Mouse (Mus musculus) liver, embryonic 12.5 days (tissue): ENCODE measurements around the gene Pdia4. TPM values are rescaled to one million over a fixed set of nuclear protein-coding genes. Genes with fewer than 3 reads are reported as not detected.
A peak's percentile ranks its signal among the peaks of the same experiment; 100 is the strongest.
"Not testable (repeated sequence)": the region's sequence is repeated elsewhere in the genome, so short reads cannot be mapped to it uniquely, and the experiment has no call there.

Source experiments
- ATAC-seq: fragments of 200-750 bp; cut with Nextera tagmentation; 2 replicates; pipeline ENCODE4 v1.8.0; 2017; ENCODE audit warnings: moderate number of reproducible peaks, mild to moderate bottlenecking, moderate library complexity
- H3K27ac ChIP-seq: fragments of 300-500 bp; sonication (generic); 2 replicates; pipeline ENCODE4 v1.5.1; 2016; ENCODE audit warnings: mild to moderate bottlenecking
- H3K27me3 ChIP-seq: fragments of 300-500 bp; sonication (generic); replicated peaks from 2 replicates; pipeline ENCODE4 v1.6.1; 2016; ENCODE audit warnings: mild to moderate bottlenecking, moderate library complexity
- H3K36me3 ChIP-seq: fragments of 300-500 bp; sonication (generic); 2 replicates; pipeline ENCODE4 v1.6.1; 2016; ENCODE audit warnings: mild to moderate bottlenecking, moderate library complexity
- H3K4me1 ChIP-seq: fragments of 300-500 bp; sonication (generic); 2 replicates; pipeline ENCODE4 v1.6.1; 2016
- H3K4me2 ChIP-seq: fragments of 300-500 bp; sonication (generic); 2 replicates; pipeline ENCODE4 v1.6.1; 2016; ENCODE audit warnings: mild to moderate bottlenecking, moderate library complexity
- H3K4me3 ChIP-seq: fragments of 300-500 bp; sonication (generic); 2 replicates; pipeline ENCODE4 v1.5.1; 2016; ENCODE audit warnings: mild to moderate bottlenecking, moderate library complexity
- H3K9ac ChIP-seq: fragments of 300-500 bp; sonication (generic); 2 replicates; pipeline ENCODE4 v1.6.1; 2016; ENCODE audit warnings: mild to moderate bottlenecking, moderate library complexity
- H3K9me3 ChIP-seq: fragments of 300-500 bp; sonication (generic); replicated peaks from 2 replicates; pipeline ENCODE4 v1.6.1; 2016; ENCODE audit warnings: mild to moderate bottlenecking, moderate library complexity
- WGBS: fragments of 180-500 bp; shearing (Covaris S2); methylation state at CpG from one replicate; pipeline ENCODE4 v1.1.7; 2016; ENCODE audit not compliant: insufficient replicate concordance; 5-methylcytosine and 5-hydroxymethylcytosine counted together
- microRNA counts: library from miRNA; unstranded; fragments of <30 nt; microRNA quantifications from one replicate; lab custom pipeline; 2017
- microRNA-seq: library from miRNA; unstranded; fragments of <30 nt; microRNA quantifications from one replicate; pipeline ENCODE4, GENCODE M21; 2017
- polyA plus RNA-seq: library from polyadenylated mRNA; unstranded; fragments of >200 nt; fragmentation: Nextera tagmentation; extraction: Ambion mirVana; gene quantifications from 2 replicates; pipeline ENCODE4 v1.2.1, GENCODE M21; 2016

Pdia4 gene
- polyA plus RNA-seq, 1 experiment from 2014 or later: 147 TPM

- ATAC-seq, H3K4me2 ChIP-seq, H3K27me3 ChIP-seq, H3K9ac ChIP-seq, H3K4me1 ChIP-seq, H3K27ac ChIP-seq, H3K36me3 ChIP-seq, H3K9me3 ChIP-seq, H3K4me3 ChIP-seq: not testable (repeated sequence)
- WGBS: 4% methylated on average over 14 of the region's 44 CpGs
These were observed 60.1 kb downstream of the Pdia4 start for GRCm38 (mm10) chr6:47753144-47753543.

- not testable (repeated sequence) for H3K9ac ChIP-seq, H3K27me3 ChIP-seq, H3K36me3 ChIP-seq, H3K9me3 ChIP-seq, H3K4me1 ChIP-seq, ATAC-seq, H3K27ac ChIP-seq
- peak overlapping the region; percentile 34 for H3K4me3 ChIP-seq
- H3K4me2 ChIP-seq: peak overlapping the region; percentile 56
- WGBS: 5% methylated on average over 14 of the region's 25 CpGs
These were observed 64.9 kb downstream of the Pdia4 start for GRCm38 (mm10) chr6:47748306-47748705.

- H3K9me3 ChIP-seq, H3K27ac ChIP-seq, H3K9ac ChIP-seq, H3K36me3 ChIP-seq, H3K4me2 ChIP-seq, H3K27me3 ChIP-seq, H3K4me1 ChIP-seq, H3K4me3 ChIP-seq, ATAC-seq: not testable (repeated sequence)
- 45% methylated on average over 4 of the region's 8 CpGs for WGBS
These were observed 65.3 kb downstream of the Pdia4 start for GRCm38 (mm10) chr6:47747886-47748285.

MicroRNAs encoded within 50 kb of the gene (microRNA counts, 519-probe panel; counts per million panel counts)
- 582 counts per million, percentile 70 among the panel's probes with 10 or more counts for microRNA mmu-miR-704 (lab: Ali Mortazavi, UCI)

Small RNA genes lying within 50 kb of the gene (microRNA-seq; reads per million reads assigned to microRNA genes)
- gene Mir704: 1.1 reads per million

Other genes starting within 250 kb of the Pdia4 start
- gene Ezh2, start 218.1 kb downstream of the Pdia4 start, polyA plus RNA-seq: 75.9 and 78.7 TPM in 2 replicates
- gene Zfp786, start 17.4 kb upstream of the Pdia4 start, polyA plus RNA-seq: 0.99 and 1.0 TPM in 2 replicates
- 3.0 and 3.7 TPM in 2 replicates for gene Zfp398, start 22.2 kb upstream of the Pdia4 start, polyA plus RNA-seq
- 6.2 and 6.5 TPM in 2 replicates for gene Zfp282, start 63.8 kb upstream of the Pdia4 start, polyA plus RNA-seq
- gene Zfp212, start 107.0 kb upstream of the Pdia4 start, polyA plus RNA-seq: 6.6 and 7.6 TPM in 2 replicates
- 4.6 and 5.3 TPM in 2 replicates for gene Zfp956, start 140.0 kb upstream of the Pdia4 start, polyA plus RNA-seq
- 4.9 and 5.5 TPM in 2 replicates for gene Zfp777, start 235.5 kb upstream of the Pdia4 start, polyA plus RNA-seq